Mouse (Mus musculus) yolk sac, embryonic 10.5 days (tissue): ENCODE data around the gene Gpsm3.
"Not testable (repeated sequence)": the region's sequence is repeated elsewhere in the genome, so short reads cannot be mapped to it uniquely, and the experiment has no call there.

Experiments used
- DNase-seq: peaks from one replicate; pipeline ENCODE4 v3.0.0-alpha.2; 2017; ENCODE audit warnings: low spot score

Gpsm3 gene

DNA sequence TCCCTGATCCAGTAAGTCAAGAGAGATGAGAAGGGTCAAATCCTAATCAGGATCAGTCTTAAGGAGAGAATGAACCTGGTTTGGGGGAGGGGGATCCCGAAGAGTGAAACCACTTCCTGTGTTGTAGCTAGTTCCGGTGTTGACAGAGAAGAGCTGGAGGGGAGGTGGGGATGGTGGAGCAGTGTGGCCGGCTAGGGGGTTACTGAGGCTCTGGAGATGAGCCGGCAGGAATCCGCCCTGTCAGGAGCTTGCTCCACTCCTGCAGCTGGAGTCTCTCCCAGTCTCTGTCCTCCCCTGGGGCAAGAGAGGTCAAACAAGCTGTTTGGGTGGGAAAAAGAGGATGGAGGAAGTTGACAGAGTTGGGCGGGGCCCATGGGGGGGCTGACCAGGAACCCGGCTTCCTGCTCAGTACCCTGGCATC lies at the start of gene Gpsm3:
Gene Gpsm3 (plus strand): TSS at position 126 of the 421 bp plus-strand sequence.
- peak; percentile 51 for DNase-seq

- DNase-seq = not testable (repeated sequence)
Measured at GRCm38 (mm10) chr17:34543567-34543966, 46.0 kb upstream of the Gpsm3 start.

DNA sequence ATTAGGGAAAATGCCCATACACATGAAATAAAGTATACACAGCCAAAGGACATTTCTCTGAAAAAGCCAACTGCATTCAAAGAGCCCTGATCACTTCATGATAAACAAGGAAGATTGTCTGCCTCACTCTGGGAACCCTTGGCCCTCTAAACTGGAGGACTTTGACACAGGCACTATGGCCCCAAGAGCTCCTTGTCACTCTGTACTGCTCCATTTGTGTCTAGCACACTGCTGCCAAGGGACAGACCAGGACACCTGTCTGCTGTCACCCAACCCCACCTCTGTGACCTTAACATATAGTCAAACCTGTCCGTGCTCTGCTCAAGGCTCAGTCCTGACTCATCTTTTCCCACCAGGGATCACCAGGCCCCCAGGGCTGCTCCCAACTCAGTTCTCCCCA lies 42.8 kb upstream of the Gpsm3 start:
- no peak for DNase-seq

DNA sequence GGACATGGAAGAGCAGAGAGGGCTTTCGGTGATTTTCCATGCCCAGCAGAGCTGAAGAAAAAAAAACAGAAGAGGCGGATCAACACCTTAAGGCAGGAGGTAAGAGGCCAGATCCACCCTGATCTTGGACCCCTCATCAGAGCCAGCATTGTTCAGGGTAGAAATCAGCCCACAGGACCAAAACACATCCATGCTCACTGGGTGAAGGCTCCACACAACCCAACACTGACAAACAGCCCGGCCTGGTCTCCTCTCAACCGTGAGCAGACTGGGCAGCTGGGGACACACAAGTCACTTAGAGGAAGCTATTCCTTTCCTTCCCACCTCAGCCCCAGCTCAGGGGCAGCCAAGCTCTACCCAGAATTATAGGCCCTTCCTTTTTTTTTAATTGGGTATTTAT lies 42.0 kb upstream of the Gpsm3 start:
- DNase-seq = no peak

GRCm38 (mm10) chr17:34549156-34549555 lies 40.5 kb upstream of the Gpsm3 start:
- DNase-seq = no peak

DNA sequence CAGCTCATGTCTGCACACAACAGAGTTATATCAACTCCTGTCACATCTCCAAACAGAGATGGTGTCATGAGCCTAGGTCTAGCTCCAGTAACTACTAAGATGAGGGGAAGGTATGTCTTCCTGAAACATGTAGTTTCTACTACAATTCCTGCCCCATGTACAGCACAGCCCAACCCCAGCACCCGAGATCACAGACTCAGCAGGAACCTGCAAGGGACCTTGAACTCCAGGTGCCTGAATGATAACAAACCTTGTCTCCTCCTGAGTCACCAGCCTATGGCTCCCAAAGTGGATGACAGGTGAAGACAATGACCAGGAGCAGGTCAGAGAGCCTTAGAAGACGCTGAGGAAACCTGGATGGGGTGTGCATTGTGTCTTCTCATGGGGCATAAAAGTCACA lies 39.8 kb upstream of the Gpsm3 start:
- no peak for DNase-seq

DNA sequence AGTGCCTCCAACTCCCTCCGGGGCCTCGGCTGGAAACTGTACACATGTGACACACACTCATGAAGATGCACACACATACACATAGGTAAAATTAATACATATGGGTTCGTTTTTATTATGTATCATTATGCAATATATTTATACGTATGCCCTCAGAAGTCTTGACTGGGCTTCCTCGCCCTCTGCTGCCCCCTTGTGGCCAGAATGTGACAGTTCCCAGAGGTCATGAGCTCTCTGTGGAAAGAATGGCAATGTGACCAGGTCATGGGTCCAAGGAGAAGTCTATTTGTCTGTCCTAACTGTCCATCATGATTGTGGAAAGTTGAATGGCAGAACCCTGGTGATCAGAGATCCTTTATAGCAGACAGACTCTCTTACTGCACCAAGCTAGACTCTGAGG lies 34.1 kb upstream of the Gpsm3 start:
- peak; percentile 50 for DNase-seq

DNA sequence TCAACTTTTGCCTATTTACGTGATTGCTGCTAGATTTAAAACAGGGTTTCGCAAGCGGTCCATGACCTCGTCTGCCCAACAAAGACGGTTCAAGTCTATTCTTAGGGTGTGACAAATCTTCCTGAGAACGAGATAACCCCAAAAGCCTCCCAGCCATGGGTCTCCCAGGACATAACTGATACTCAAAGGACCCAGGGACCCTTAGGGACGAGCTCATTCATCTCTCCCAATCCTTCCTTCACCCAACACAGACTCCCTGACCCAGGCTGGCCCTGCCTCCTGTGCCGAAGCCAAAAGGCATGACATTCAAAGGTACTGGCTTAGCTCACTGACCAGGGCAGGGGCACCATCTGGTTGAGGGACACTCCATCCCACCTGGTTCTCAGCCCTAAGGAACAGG lies 33.2 kb upstream of the Gpsm3 start:
- no peak for DNase-seq

GRCm38 (mm10) chr17:34557411-34557810 lies 32.2 kb upstream of the Gpsm3 start:
- no peak for DNase-seq

- DNase-seq = no peak
Measured at GRCm38 (mm10) chr17:34559116-34559515, 30.5 kb upstream of the Gpsm3 start.

DNA sequence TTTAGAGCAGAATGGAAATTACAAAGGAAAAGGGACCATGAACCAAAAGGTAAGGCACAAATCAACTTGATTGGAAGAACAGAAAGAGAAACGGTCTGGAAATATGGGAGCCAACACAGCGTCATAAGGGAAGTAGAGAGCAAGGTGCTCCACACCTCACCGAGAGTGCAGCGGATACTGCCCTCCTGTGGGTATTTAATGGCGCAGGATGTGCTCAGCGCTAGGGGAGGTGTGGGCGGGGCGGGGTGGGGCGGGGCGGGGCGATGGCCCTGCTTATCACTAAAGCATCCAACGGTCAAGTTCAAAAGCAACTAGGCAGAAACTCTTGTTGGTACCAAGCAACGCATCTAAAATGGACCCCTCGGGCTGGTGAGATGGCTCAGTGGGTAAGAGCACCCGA lies 29.7 kb upstream of the Gpsm3 start:
- DNase-seq = no peak

- DNase-seq = no peak
Measured at GRCm38 (mm10) chr17:34560438-34560837, 29.2 kb upstream of the Gpsm3 start.

GRCm38 (mm10) chr17:34561200-34561599 lies 28.4 kb upstream of the Gpsm3 start:
- no peak for DNase-seq

- no peak for DNase-seq
Measured at GRCm38 (mm10) chr17:34562595-34562994, 27.0 kb upstream of the Gpsm3 start.

DNA sequence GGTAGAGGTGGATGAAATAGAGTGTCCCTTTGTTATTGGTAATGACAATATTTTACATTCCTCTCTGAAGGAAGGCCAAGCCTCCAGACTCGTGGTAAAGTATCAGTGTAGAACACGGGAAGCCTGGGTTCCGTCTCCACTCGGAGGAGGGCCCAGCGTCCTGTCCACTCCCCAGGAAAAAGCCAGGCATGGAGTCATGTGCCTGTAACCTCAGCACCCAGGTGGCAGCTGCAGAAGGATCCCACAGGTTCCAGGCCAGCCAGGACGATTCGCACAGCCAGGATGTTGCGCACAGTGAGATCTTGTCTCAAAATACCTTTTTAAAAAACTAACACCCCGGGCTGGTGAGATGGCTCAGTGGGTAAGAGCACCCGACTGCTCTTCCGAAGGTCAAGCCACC lies 26.3 kb upstream of the Gpsm3 start:
- DNase-seq = no peak

- DNase-seq = no peak
Measured at GRCm38 (mm10) chr17:34564003-34564421, 25.6 kb upstream of the Gpsm3 start, which contains the start of gene Notch4. Gene Notch4, plus strand, starts transcription at chr17:34564268.

DNA sequence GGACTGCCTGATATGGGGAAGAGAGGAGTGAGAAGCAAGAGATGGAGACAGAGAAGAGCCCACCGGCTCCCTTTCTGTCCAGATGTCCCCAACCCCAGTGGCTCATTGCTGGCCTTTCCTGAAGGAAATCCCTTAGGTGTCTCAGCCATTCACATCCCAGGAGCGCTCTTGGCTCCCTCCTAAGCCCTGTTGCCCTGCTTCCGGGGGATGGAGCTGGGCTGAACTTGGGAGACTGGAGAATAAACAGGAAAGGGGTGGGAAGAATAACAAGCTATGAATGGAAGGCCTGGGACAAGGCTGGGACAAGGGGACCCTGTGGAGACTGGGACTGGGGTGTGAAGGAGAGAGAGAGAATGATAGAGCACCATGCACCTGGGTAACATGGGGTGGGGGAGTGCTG lies 24.8 kb upstream of the Gpsm3 start:
- no peak for DNase-seq

- no peak for DNase-seq
Measured at GRCm38 (mm10) chr17:34567311-34567710, 22.3 kb upstream of the Gpsm3 start.

DNA sequence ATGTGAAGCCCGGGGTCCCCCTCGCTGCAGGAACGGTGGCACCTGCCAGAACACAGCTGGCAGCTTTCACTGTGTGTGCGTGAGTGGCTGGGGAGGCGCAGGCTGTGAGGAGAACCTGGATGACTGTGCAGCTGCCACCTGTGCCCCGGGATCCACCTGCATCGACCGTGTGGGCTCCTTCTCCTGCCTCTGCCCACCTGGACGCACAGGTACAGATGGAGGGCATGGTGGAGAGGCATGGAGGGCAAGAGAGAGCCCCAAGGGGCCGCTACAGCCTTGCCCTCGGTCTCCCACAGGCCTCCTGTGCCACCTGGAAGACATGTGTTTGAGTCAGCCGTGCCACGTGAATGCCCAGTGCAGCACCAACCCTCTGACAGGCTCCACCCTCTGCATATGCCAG lies 21.2 kb upstream of the Gpsm3 start:
- DNase-seq = no peak

- DNase-seq = no peak
Measured at GRCm38 (mm10) chr17:34569919-34570318, 19.7 kb upstream of the Gpsm3 start.

DNA sequence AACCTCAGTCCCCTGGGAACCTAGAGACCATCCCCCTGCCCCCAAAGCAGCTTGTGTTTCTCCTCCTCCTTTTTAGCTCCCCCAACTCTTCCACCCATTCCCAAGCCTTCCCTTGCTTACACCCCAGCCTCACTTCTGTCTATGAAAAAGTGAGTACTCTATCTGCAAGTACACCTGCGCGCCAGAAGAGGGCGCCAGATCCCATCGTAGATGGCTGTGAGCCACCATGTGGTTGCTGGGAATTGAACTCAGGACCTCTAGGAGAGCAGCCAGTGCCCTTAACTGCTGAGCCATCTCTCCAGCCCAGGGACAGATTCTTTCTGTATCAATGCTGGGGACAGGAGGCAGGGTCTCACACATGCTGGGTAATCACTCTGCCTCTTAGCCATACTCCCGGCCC lies 17.7 kb upstream of the Gpsm3 start:
- DNase-seq = no peak

DNA sequence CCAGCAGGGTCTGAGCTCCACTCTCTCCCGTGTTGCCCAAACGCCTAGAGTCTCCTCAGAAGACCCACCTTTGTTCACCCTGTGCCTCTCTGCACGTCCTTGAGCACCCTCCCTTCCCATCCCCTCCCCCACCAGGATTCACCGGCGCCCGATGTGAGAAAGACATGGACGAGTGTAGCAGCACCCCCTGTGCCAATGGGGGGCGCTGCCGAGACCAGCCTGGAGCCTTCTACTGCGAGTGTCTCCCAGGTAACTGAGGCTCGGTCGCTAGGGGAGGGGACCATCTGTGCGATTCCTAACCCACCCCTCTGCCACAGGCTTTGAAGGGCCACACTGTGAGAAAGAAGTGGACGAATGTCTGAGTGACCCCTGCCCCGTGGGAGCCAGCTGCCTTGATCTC lies 17.2 kb upstream of the Gpsm3 start:
- DNase-seq = no peak

- DNase-seq = no peak
Measured at GRCm38 (mm10) chr17:34576577-34576976, 13.0 kb upstream of the Gpsm3 start.

DNA sequence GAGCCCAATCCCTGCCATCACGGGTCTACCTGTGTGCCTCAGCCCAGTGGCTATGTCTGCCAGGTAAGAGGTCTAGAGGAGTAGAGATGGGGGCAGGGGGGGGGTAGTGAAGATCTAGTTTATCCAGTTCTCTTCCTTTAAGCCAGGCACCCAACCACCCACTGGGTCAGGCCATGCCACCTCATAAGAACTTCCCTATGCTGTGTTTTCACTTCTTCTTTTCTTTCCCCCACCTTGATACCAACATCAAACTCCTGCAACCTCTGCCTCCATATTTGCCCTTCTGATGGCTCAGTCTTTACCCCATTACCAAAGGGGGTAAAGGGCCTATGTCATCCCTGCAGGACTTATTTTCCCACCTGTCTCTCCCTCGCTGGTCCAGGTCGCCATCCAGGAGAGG lies 11.5 kb upstream of the Gpsm3 start:
- DNase-seq = no peak

GRCm38 (mm10) chr17:34582528-34582927 lies 7.1 kb upstream of the Gpsm3 start:
- DNase-seq = no peak
